Mouse (Mus musculus) frontal cortex, adult 2 months (tissue): Measurements from ENCODE around the gene Tbc1d4. TPM values are rescaled to one million over a fixed set of nuclear protein-coding genes. Genes with fewer than 3 reads are reported as not detected.
"Not testable (repeated sequence)": the region's sequence is repeated elsewhere in the genome, so short reads cannot be mapped to it uniquely, and the experiment has no call there.

Experiments
- DNase-seq, 2 experiments: peaks; one replicate each; pipeline ENCODE4 v3.0.0; 2022; ENCODE audit warnings: low spot score in 1 of 2; ENCODE audit errors: extremely low spot score in 1 of 2
- polyA plus RNA-seq: library from polyadenylated mRNA; depleted of rRNA; stranded (reverse); fragments of >200 nt; gene quantifications from 2 replicates; pipeline ENCODE4 v1.2.3, GENCODE M21; 2012

Tbc1d4 gene
- polyA plus RNA-seq, 1 experiment = 10.1 TPM

GRCm38 (mm10) chr14:101596691-101597090 is 12.3 kb downstream of the Tbc1d4 start:
- no peak for DNase-seq

- DNase-seq = no peak
Measured at GRCm38 (mm10) chr14:101595301-101596080, 13.5 kb downstream of the Tbc1d4 start.

GRCm38 (mm10) chr14:101594001-101594400 is 15.0 kb downstream of the Tbc1d4 start:
- no peak for DNase-seq

GRCm38 (mm10) chr14:101593340-101593739 is 15.7 kb downstream of the Tbc1d4 start:
- DNase-seq = no peak

GRCm38 (mm10) chr14:101591101-101591500 is 17.9 kb downstream of the Tbc1d4 start:
- DNase-seq = no peak

GRCm38 (mm10) chr14:101588209-101588991 is 20.6 kb downstream of the Tbc1d4 start:
- DNase-seq = not testable (repeated sequence)

GRCm38 (mm10) chr14:101587366-101588040 is 21.5 kb downstream of the Tbc1d4 start:
- not testable (repeated sequence) for DNase-seq

- DNase-seq = no peak
Measured at GRCm38 (mm10) chr14:101586096-101586495, 22.9 kb downstream of the Tbc1d4 start.

- DNase-seq = no peak
Measured at GRCm38 (mm10) chr14:101575651-101576050, 33.3 kb downstream of the Tbc1d4 start.

- DNase-seq = no peak
Measured at GRCm38 (mm10) chr14:101574536-101574935, 34.5 kb downstream of the Tbc1d4 start.

- DNase-seq = no peak
Measured at GRCm38 (mm10) chr14:101573107-101573614, 35.8 kb downstream of the Tbc1d4 start.

GRCm38 (mm10) chr14:101568828-101569227 is 40.2 kb downstream of the Tbc1d4 start:
- no peak for DNase-seq

- peak in 1 of 2 experiments; percentile 33 for DNase-seq
Measured at GRCm38 (mm10) chr14:101566717-101567116, 42.3 kb downstream of the Tbc1d4 start.

- no peak for DNase-seq
Measured at GRCm38 (mm10) chr14:101565661-101566060, 43.3 kb downstream of the Tbc1d4 start.

GRCm38 (mm10) chr14:101561251-101561701 is 47.7 kb downstream of the Tbc1d4 start:
- DNase-seq = no peak

GRCm38 (mm10) chr14:101559446-101559845 is 49.5 kb downstream of the Tbc1d4 start:
- DNase-seq = no peak

- DNase-seq = no peak
Measured at GRCm38 (mm10) chr14:101548885-101549573, 60.0 kb downstream of the Tbc1d4 start.

GRCm38 (mm10) chr14:101541863-101542262 is 67.1 kb downstream of the Tbc1d4 start:
- no peak for DNase-seq

- DNase-seq = no peak
Measured at GRCm38 (mm10) chr14:101541141-101541540, 67.8 kb downstream of the Tbc1d4 start.

GRCm38 (mm10) chr14:101540466-101540865 is 68.5 kb downstream of the Tbc1d4 start:
- DNase-seq = no peak
